Mouse (Mus musculus) gastrocnemius, postnatal 14 days (tissue): ENCODE measurements around the gene Rpl32. TPM values are rescaled to one million over a fixed set of nuclear protein-coding genes. Genes with fewer than 3 reads are reported as not detected.

Source experiments
- DNase-seq: peaks from one replicate; pipeline ENCODE4 v3.0.0; 2021; ENCODE audit warnings: mixed read lengths
- intact Hi-C: fragments of 180-260 bp; cut with DNase I; formaldehyde crosslinking; loops from one replicate; pipeline ENCODE4 v1.15.1; 2025; ENCODE audit warnings: low total_unique reads
- total RNA-seq, 2 experiments: library from RNA; stranded (reverse); gene quantifications; 2 replicates each; pipeline ENCODE4 v1.2.3; 2021

Rpl32 gene
- total RNA-seq, 2 experiments from 2014 or later = 847 to 987 TPM

DNA sequence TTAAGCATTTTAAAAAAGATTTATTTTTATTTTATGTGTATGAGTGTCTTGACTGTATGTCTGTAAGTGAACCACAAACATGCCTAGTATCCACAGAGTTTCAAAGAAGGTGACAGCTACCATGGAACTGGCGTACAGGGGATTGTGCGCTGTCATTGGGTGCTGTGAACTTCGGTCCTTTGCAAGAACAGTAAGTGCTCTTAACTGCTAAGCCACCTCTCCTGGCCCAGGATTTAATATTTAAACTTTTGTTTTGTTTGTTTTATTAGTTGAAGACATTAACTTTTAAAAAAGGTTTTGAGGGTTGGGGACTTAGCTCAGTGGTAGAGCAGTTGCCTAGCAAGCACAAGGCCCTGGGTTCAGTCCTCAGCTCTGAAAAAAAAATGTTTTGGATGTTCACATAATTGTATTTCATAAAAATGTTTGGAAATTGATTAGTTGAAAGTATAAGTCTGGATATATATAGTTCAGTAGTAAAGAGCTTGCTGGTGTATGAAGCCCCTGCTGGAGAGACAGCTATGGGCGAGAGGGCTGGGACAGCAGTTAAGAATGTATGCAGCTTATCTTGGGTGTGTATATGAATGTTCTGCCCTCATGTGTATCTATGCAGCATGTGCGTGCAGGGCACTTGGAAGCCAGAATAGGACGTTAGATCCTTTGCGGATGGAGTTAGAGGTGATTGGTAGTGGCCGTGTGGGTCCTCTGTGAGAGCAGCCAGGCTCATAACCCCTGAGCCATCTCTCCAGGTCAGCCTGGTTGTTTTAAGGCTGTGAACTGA lies 12.9 kb upstream of the Rpl32 start:
- intact Hi-C loops = no loop called here
- no peak for DNase-seq

DNA sequence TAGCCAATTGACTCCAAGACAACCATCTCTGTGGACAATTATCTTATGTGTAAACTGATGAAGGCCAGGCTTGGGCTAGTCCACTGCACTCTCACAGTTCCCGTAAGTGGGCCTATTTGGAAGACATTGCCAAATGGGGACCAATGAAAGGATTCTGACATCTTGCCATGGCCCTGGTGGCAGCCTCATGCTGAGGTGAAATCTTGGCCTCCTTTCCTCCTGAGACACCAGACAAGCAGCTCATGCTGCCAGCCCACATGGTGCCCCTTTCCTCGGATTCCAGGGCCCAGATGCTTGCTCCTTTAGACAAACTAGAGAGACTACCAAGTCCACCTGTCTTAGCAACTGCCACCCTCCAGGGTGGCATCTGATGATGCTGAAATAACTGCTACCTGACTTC lies 9.6 kb upstream of the Rpl32 start:
- intact Hi-C loops = no loop called here
- DNase-seq = no peak

DNA sequence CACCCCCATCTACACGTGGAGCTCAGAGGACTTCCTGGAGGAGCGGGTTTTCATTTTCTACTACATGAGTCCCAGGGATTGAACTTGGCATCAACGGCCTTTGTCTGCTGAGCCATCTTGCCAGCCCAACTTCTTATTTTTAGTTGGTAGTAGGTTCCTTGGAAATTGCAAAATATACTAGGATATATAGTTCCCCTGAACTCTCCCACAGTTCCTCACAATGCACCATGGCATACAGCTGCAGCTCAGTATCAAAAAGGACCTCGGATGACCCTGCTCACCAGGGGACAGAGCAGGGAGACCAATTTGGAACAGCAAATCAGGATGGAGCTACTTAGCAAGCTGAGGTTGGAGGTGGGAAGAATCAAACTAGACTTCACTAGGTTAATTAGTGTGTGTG lies 6.5 kb upstream of the Rpl32 start:
- DNase-seq = no peak
- intact Hi-C loops = no loop called here

DNA sequence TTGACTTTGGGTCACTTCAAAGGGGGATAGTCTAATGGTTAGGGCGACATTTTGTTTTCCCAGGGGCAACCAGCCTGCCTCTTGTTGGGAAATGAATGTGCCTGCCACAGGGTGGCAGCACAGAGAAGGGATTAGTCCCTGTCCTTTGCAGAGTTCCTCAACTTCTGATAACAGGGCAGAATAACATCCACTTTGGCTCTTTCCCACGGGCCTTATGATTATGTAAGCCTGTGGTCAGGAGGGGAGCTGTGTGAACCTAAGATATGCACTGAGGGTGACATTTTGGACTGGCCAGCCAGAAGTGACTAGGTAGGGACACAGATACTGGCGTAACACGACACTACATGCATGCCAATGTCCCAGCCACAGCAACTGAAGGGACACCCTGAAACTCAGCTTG lies 5.6 kb upstream of the Rpl32 start:
- DNase-seq = peak; percentile 61
- intact Hi-C loops = no loop called here

DNA sequence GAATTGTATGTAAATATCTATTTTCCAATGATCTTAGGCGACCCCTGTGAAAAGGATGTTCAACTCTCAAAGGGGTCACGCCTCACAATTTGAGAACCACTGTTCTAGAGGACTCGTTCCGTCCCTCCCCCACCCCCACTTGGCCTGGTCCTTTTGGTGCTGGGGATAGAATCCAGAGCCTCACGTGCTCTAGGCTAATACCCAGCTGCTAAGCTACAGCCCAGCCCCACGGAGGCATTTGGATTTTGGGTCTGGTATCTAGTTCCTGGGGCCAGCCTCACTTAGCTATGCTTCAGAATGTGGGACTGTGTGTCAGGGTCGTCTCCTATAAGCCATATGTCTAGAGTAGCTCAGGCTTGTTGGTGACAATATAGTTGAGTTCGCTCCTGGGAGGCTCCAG lies 3.1 kb upstream of the Rpl32 start:
- intact Hi-C loops = no loop called here
- no peak for DNase-seq

DNA sequence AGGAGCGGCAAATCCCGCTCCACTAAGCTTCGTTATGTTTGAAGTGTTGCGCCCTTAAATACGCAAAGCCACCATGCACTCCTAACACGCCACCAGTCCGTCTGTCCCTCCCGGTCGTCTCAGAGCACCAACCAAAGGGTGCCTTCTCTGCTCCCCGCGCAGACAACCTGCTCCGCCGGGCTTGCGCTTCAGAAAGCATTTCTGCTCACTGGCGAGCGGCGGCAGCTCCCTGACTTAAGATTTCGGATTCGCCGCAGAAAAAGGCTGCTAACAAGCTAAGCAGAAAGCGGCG lies 405 bp downstream of the Rpl32 start:
- intact Hi-C loops = no loop called here
- DNase-seq = no peak

DNA sequence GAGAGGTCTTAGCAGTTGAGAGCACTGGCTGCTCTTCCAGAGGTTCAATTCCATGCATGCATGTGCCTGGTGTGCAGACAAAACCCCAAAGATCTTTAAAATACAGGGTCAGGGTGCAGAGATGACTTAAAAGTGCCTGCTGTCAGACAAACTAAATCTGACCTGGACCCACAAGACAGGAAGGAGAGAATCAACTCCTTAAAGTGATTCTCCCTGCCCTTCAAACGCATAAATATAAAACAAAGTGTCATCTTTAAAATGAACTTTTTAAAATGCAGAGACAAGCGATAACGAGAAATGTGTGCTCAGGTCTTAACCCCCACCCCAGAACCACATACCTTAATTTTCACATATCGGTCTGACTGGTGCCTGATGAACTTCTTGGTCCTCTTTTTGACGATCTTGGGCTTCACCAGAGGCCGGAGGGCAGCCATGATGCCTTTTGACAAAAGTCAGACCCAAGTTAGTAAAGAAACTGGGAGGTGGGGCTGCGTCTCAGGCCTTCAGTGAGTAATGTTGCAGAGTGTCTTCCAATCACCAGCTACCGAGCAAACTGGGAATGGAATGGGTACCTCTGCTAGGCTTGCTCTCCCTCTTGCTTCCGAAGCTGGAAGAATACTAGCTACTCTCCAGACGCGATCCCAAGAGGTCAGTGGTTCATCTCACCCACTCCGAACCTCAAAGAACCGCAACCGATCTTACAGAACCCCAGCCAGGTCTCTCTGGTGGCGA lies 917 bp downstream of the Rpl32 start:
- intact Hi-C loops = no loop called here

DNA sequence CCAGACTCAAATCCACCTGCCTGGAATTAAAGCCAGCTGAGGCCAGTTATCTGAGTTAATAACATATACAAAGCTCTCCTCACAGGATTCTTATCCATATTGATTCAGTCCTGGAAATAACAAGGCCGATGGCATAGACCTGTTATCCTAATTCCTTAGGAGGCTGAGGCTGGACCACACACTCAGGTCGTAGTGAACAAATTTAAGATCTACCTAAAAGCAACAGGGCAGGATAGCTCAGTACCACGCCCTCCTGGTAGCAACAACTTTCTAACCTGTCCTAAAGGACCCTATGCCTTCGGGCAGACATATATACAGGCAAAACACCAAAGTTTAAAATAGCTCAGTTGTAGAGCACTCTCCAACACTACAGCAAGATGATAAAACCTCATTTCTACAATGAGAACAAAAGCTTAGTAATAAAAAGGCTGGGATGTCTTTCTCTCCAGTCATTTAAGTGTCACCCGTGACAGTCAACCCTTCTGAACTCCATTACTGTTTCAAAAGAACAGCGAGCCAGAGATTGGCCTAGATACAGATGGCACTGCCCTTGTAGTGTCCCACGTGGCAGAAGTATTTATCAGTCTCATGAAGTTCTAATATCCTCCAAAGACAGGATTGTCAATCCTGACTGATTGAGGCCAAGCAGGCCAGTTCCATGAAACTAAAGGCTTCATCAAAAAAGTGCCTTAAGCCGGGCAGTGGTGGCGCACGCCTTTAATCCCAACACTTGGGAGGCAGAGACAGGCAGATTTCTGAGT lies 3.9 kb downstream of the Rpl32 start:
- no peak for DNase-seq
- intact Hi-C loops = no loop called here

More for the DNA sequence above, 917 bp downstream of the Rpl32 start:
- no peak for DNase-seq

DNA sequence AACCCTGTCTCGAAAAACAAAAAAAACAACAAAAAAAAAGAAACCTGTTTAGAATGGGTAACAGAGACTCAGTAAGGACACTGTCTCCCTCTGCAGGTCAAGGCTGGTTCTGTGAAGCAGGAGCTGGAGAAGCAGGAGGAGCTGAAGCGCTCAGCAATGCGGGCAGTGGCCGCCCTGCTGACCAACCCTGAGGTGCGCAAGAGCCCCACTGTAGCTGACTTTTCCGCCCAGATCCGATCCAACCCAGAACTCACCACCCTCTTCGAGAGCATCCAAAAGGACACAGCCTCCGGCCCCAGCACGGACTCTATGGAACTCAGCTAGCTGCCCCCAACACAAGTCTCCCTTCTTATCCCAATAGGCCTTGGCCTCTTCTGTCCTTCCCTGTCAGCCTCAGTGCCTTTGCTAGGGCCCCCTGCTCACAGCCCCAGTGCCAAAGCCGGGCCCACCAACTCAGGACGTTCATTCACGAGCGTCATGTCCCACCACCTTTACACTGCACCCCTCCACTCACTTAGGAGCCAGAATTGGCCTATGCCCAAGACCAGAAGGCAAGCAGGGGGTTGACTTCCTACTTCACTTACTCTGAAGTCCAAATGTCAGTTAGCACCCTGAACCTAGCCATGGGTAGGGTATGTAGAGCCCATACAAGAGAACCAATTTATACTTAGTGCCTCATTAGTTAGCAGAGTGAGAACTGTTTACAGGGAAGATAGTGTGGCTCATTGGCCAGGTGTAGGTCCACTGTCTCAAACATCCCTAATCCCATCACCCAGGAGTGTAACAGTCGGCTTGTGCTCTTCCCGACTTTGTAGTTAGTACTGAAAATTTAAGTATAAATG lies 4.8 kb downstream of the Rpl32 start:
- intact Hi-C loops = no loop called here
- DNase-seq = peak; percentile 73

DNA sequence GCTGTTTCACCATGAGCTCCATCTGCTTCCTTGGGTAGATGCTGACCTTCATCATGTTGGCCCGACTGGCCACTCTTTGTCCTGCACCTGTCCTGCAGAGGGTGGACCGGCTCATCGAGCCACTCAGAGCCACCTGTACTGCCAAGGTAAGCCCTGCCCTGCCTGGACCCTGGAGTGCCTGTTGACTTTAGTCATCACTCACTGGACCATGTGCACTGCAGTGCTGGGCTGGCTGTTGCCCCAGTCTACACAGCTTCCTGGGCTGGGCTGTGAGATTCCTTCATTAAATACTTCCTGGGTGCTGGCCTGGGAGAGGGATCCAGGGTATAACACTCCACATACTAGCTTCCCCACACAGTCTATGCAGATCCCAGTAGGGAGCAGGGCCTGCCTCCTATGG lies 6.7 kb downstream of the Rpl32 start:
- DNase-seq = no peak
- intact Hi-C loops = no loop called here

DNA sequence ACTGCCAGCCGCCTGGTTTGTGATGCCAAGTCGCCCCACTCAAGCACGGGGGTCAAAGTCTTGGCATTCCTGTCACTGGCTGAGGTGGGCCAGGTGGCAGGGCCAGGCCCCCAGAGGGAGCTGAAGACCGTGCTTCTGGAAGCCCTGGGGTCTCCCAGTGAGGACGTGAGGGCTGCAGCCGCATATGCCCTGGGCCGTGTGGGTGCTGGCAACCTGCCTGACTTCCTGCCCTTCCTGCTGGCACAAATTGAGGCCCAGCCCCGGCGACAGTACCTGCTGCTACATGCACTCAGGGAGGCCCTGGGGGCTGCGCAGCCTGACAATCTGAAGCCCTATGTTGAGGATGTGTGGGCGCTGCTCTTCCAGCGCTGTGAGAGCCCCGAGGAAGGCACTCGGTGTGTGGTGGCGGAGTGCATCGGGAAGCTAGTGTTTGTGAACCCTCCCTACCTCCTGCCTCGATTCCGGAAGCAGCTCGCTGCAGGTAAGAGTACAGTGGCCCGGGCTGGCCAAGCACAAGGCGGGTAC lies 15.8 kb downstream of the Rpl32 start:
- intact Hi-C loops = no loop called here
- DNase-seq = peak; percentile 48

DNA sequence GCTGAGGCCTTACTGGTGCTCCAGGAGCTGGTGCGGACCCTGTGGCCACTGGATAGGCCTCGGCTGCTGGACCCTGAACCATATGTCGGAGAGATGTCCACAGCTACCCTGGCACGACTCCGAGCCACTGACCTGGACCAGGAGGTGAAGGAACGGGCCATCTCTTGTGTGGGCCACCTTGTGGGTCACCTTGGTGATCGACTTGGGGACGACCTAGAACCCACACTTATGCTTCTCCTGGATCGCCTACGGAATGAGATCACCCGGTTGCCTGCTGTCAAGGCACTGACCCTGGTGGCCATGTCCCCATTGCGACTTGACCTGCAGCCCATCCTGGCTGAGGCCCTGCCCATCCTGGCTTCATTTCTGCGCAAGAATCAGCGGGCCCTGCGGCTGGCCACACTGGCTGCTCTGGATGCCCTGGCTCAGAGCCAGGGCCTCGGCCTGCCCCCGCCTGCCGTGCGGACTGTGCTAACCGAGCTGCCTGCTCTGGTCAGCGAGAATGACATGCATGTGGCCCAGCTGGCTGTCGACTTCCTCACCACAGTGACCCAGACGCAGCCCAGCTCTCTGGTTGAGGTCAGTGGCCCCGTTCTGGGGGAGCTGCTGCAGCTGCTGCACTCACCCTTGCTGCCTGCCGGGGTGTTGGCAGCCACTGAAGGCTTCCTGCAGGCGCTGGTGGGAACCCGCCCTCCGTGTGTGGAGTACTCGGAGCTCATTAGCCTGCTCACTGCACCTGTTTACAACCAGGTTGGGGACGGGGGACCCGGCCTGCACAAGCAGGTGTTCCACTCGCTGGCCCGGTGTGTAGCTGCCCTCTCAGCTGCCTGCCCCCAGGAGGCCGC lies 16.5 kb downstream of the Rpl32 start:
- peak; percentile 65 for DNase-seq
- intact Hi-C loops = no loop called here

DNA sequence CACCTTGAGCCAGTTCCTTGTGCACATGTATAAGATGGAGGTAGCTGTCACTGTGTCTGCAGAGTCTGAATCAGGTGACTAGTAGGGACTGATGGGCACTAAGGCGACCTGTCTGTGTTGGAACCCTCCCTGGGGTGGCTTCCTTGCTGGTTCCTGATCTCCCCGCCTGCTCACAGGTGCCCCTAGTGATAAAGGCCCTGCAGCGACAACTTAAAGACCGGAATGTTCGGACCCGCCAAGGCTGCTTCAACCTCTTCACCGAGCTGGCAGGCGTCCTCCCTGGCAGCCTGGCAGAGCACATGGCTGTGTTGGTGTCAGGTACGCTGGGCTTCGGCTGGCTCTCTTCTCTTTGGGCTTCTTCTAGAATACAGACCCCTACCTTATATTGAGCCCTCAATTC lies 17.5 kb downstream of the Rpl32 start:
- intact Hi-C loops = no loop called here
- no peak for DNase-seq

DNA sequence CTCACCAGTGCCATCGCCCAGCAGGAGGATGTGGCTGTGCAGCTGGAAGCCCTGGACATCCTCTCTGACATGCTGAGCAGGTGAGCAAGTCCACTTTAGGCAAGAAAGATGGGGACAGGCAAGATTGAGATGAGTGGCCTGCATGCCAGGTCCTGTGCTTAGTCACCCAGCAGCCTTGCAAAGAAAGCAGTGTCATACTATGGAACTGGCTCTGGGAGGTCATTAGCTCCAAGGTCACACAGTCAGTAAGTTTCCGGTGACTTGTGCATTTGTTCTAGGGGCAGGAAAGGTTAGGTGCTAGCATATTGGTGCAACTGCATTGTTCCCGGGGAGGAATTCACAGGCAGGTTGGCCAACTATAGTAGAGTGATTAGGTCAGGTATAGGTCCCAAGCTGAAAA lies 25.8 kb downstream of the Rpl32 start:
- intact Hi-C loops = loop anchor here (10.0 kb wide), 1 partner anchor 168 kb away; no protein-coding TSS in a partner anchor

DNA sequence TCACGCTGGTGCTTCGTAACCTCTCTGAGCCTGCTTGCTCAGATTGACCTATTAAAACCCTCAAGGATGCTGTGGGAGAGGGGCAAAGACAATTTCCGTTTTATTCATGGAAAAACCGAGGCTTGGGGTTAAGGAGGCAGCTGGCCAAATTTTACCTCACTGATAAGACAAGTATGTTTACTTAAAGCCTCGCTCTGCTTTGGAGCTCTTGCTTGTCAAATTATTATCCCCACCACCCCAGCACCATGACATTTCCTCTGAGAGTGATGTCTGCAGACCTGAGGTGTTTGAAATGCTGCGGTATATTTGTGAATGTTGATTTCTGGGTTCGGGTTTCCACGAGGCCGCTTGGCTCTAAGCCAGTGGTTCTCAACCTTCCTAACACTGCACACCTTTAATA lies 32.2 kb downstream of the Rpl32 start:
- no peak for DNase-seq

More for the DNA sequence above, 25.8 kb downstream of the Rpl32 start:
- no peak for DNase-seq

DNA sequence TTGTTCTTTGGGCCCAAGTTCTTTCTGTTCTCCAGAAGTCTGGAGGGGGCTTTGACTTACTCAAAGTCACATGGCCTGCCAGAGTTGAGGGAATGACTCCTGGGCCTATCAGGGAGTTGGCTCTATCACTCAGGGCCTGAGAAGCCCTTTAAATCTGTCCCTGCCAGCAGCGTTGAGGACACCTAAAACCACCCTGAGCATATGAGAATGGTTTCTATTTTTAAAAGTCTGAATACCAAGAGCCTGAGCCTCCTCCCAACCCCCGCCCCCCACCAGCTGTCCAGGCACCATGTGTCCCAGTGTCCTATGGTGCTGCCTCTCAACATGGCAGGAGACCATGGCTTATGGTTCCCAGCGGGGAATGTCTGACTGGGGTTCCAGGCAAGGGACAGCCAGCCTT lies 32.7 kb downstream of the Rpl32 start:
- DNase-seq = peak; percentile 57
- intact Hi-C loops = no loop called here

More for the DNA sequence above, 32.2 kb downstream of the Rpl32 start:
- intact Hi-C loops = no loop called here

DNA sequence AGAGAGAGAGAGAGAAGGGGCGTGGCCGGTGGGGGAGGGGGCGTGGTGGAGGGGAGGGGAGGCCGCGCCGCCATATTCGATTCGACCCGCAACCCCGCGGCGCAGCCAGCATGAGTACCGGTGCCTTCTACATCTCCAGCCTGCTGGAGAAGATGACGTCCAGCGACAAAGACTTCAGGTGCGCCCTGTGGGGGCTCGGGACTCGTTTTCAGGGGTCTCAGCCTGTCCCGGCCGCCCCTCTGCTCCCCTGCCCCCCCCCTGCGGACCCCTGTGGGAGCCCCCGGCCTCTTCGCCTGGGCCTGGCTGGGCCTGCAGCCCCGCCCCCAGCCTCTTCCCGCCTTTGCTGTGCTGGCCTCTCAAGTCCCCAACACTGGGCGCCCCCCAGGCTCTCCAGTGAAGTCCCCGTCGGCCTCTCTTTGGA lies 34.0 kb downstream of the Rpl32 start, which contains the start of gene Cand2:
TSS of gene Cand2 (plus strand) at position 38 of the 421 bp plus-strand sequence.
- intact Hi-C loops = loop anchor here (5.0 kb wide), 1 partner anchor 47 kb away; no protein-coding TSS in a partner anchor
- peak; percentile 69 for DNase-seq

DNA sequence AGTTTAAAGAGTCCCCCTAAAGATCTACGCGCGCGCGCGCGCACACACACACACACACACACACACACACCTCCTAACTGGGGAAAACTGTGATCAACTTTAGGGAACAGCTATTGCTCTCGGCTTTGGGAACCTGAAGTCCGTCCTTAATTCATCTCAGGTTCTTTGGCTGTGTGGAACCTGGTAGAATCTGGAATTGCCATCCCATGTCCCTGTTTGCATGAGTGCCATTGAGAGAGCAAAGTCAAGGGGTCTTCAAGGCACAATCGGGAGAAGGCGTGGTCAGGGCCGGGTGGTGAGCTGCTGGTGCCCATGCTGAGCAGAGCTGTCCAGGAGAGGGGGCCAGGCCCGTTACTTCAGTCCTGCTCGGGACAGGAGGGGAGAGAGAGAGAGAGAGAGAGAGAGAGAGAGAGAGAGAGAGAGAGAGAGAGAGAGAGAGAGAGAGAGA lies 34.6 kb downstream of the Rpl32 start:
- peak; percentile 39 for DNase-seq

More for the DNA sequence above, 34.6 kb downstream of the Rpl32 start:
- intact Hi-C loops = loop anchor here (5.0 kb wide), 1 partner anchor 47 kb away; no protein-coding TSS in a partner anchor
